Mouse (Mus musculus): Measurements from ENCODE around the gene H2-Aa. TPM values are rescaled to one million over a fixed set of nuclear protein-coding genes. Genes with fewer than 3 reads are reported as not detected.

H2-Aa gene
- polyA plus RNA-seq, 1 experiment from 2014 or later = not detected

- Histone ChIP-seq H3K27ac (replicated peaks) (no peak overlapping the region), H3K36me3 (replicated peaks) (no peaks in the 10 kb centered on the region), H3K4me3 (no peak overlapping the region), H3K9me3 (no peaks in the 10 kb centered on the region), H3K27me3 (replicated peaks; ENCODE audit: low read depth, poor library complexity, severe bottlenecking) (no peaks in the 10 kb centered on the region), H3K4me1 (no peaks in the 10 kb centered on the region)
- no peak for DNase-seq (ENCODE audit: low spot score)
- WGBS = 43% methylated on average over 4 of the region's 4 CpGs
Measured at GRCm38 (mm10) chr17:34251666-34252065, 36.0 kb downstream of the H2-Aa start.

- Histone ChIP-seq H3K36me3 (replicated peaks) (no peaks in the 10 kb centered on the region), H3K27ac (replicated peaks) (no peak overlapping the region), H3K9me3 (no peaks in the 10 kb centered on the region), H3K27me3 (replicated peaks; ENCODE audit: low read depth, poor library complexity, severe bottlenecking) (no peaks in the 10 kb centered on the region), H3K4me1 (no peaks in the 10 kb centered on the region), H3K4me3 (no peak overlapping the region)
- WGBS = 20% methylated on average over 4 of the region's 4 CpGs
- peak; percentile 50 for DNase-seq (ENCODE audit: low spot score)
Measured at GRCm38 (mm10) chr17:34249878-34250277, 37.7 kb downstream of the H2-Aa start.

GRCm38 (mm10) chr17:34249361-34249760 is 38.3 kb downstream of the H2-Aa start:
- Histone ChIP-seq H3K27me3 (replicated peaks; ENCODE audit: low read depth, poor library complexity, severe bottlenecking) (no peaks in the 10 kb centered on the region), H3K4me1 (no peaks in the 10 kb centered on the region), H3K4me3 (no peak overlapping the region), H3K27ac (replicated peaks) (no peak overlapping the region), H3K9me3 (no peaks in the 10 kb centered on the region), H3K36me3 (replicated peaks) (no peaks in the 10 kb centered on the region)
- WGBS = 47% methylated on average over 3 of the region's 3 CpGs
- DNase-seq (ENCODE audit: low spot score) = no peak

- H3K36me3 ChIP-seq (replicated peaks) = no peaks in the 10 kb centered on the region
- no peak overlapping the region for H3K4me3 ChIP-seq
- no peaks in the 10 kb centered on the region for H3K4me1 ChIP-seq
- H3K27ac ChIP-seq (replicated peaks) = no peak overlapping the region
- no peaks in the 10 kb centered on the region for H3K27me3 ChIP-seq (replicated peaks; ENCODE audit: low read depth, poor library complexity, severe bottlenecking)
- WGBS = 67% methylated on average over 2 of the region's 2 CpGs
- H3K9me3 ChIP-seq = no peaks in the 10 kb centered on the region
- DNase-seq (ENCODE audit: low spot score) = no peak
Measured at GRCm38 (mm10) chr17:34248764-34249163, 38.9 kb downstream of the H2-Aa start.

- no peak overlapping the region for H3K4me3 ChIP-seq
- DNase-seq (ENCODE audit: low spot score) = no peak
- 84% methylated on average over 3 of the region's 3 CpGs for WGBS
- no peak overlapping the region for H3K27ac ChIP-seq (replicated peaks)
- H3K9me3 ChIP-seq = no peaks in the 10 kb centered on the region
- H3K36me3 ChIP-seq (replicated peaks) = no peaks in the 10 kb centered on the region
- H3K4me1 ChIP-seq = no peaks in the 10 kb centered on the region
- H3K27me3 ChIP-seq (replicated peaks; ENCODE audit: low read depth, poor library complexity, severe bottlenecking) = no peaks in the 10 kb centered on the region
Measured at GRCm38 (mm10) chr17:34247047-34247446, 40.6 kb downstream of the H2-Aa start.

- H3K9me3 ChIP-seq = 0 out of 2 replicates have a peak, but pooled peaks cover 5% of the 10 kb centered on the region
- no peak overlapping the region for H3K4me3 ChIP-seq
- no peaks in the 10 kb centered on the region for H3K27me3 ChIP-seq (replicated peaks; ENCODE audit: low read depth, poor library complexity, severe bottlenecking)
- H3K36me3 ChIP-seq (replicated peaks) = no peaks in the 10 kb centered on the region
- H3K27ac ChIP-seq (replicated peaks) = no peak overlapping the region
- WGBS = 74% methylated on average over 4 of the region's 4 CpGs
- no peaks in the 10 kb centered on the region for H3K4me1 ChIP-seq
- DNase-seq (ENCODE audit: low spot score) = no peak
Measured at GRCm38 (mm10) chr17:34244656-34245055, 43.0 kb downstream of the H2-Aa start.

- Histone ChIP-seq H3K9me3 (0 out of 2 replicates have a peak, but pooled peaks cover 5% of the 10 kb centered on the region), H3K27me3 (replicated peaks; ENCODE audit: low read depth, poor library complexity, severe bottlenecking) (no peaks in the 10 kb centered on the region), H3K36me3 (replicated peaks) (no peaks in the 10 kb centered on the region), H3K4me3 (no peak overlapping the region), H3K4me1 (no peaks in the 10 kb centered on the region), H3K27ac (replicated peaks) (no peak overlapping the region)
- DNase-seq (ENCODE audit: low spot score) = no peak
- WGBS = 82% methylated on average over 6 of the region's 6 CpGs
Measured at GRCm38 (mm10) chr17:34240916-34241315, 46.7 kb downstream of the H2-Aa start.

GRCm38 (mm10) chr17:34240366-34240765 is 47.3 kb downstream of the H2-Aa start:
- no peaks in the 10 kb centered on the region for H3K4me1 ChIP-seq
- no peaks in the 10 kb centered on the region for H3K36me3 ChIP-seq (replicated peaks)
- no peak for DNase-seq (ENCODE audit: low spot score)
- H3K27me3 ChIP-seq (replicated peaks; ENCODE audit: low read depth, poor library complexity, severe bottlenecking) = no peaks in the 10 kb centered on the region
- H3K27ac ChIP-seq (replicated peaks) = no peak overlapping the region
- H3K9me3 ChIP-seq = 0 out of 2 replicates have a peak, but pooled peaks cover 5% of the 10 kb centered on the region
- H3K4me3 ChIP-seq = no peak overlapping the region
- WGBS = 69% methylated on average over 3 of the region's 3 CpGs

- Histone ChIP-seq H3K9me3 (0 out of 2 replicates have a peak, but pooled peaks cover 5% of the 10 kb centered on the region), H3K36me3 (replicated peaks) (no peaks in the 10 kb centered on the region), H3K27ac (replicated peaks) (no peak overlapping the region), H3K4me1 (no peaks in the 10 kb centered on the region), H3K27me3 (replicated peaks; ENCODE audit: low read depth, poor library complexity, severe bottlenecking) (no peaks in the 10 kb centered on the region), H3K4me3 (no peak overlapping the region)
- no peak for DNase-seq (ENCODE audit: low spot score)
- 78% methylated on average over 10 of the region's 10 CpGs for WGBS
Measured at GRCm38 (mm10) chr17:34239601-34240041, 48.0 kb downstream of the H2-Aa start.

GRCm38 (mm10) chr17:34238706-34239105 is 48.9 kb downstream of the H2-Aa start, which contains the start of gene H2-Ob:
H2-Ob (plus strand) TSS chr17:34238903.
- no peak within 1 kb of the TSS for H3K4me3 ChIP-seq
- H3K9me3 ChIP-seq = 0 out of 2 replicates have a peak, but pooled peaks cover 5% of the 10 kb centered on the region
- H3K36me3 ChIP-seq (replicated peaks) = no peaks in the 10 kb centered on the region
- H3K4me1 ChIP-seq = no peaks in the 10 kb centered on the region
- H3K27me3 ChIP-seq (replicated peaks; ENCODE audit: low read depth, poor library complexity, severe bottlenecking) = no peaks in the 10 kb centered on the region
- WGBS = 68% methylated on average over 3 of the region's 3 CpGs
- H3K27ac ChIP-seq (replicated peaks) = no peak within 1 kb of the TSS
- DNase-seq (ENCODE audit: low spot score) = no peak

GRCm38 (mm10) chr17:34237741-34238140 is 49.9 kb downstream of the H2-Aa start:
- no peak for DNase-seq (ENCODE audit: low spot score)
- H3K27me3 ChIP-seq (replicated peaks; ENCODE audit: low read depth, poor library complexity, severe bottlenecking) = no peaks in the 10 kb centered on the region
- no peak overlapping the region for H3K27ac ChIP-seq (replicated peaks)
- H3K36me3 ChIP-seq (replicated peaks) = no peaks in the 10 kb centered on the region
- 79% methylated on average over 3 of the region's 3 CpGs for WGBS
- H3K4me3 ChIP-seq = no peak overlapping the region
- H3K9me3 ChIP-seq = 0 out of 2 replicates have a peak, but pooled peaks cover 5% of the 10 kb centered on the region
- H3K4me1 ChIP-seq = no peaks in the 10 kb centered on the region

GRCm38 (mm10) chr17:34236691-34237090 is 50.9 kb downstream of the H2-Aa start:
- no peak overlapping the region for H3K27ac ChIP-seq (replicated peaks)
- H3K36me3 ChIP-seq (replicated peaks) = no peaks in the 10 kb centered on the region
- no peak overlapping the region for H3K4me3 ChIP-seq
- H3K27me3 ChIP-seq (replicated peaks; ENCODE audit: low read depth, poor library complexity, severe bottlenecking) = no peaks in the 10 kb centered on the region
- H3K4me1 ChIP-seq = no peaks in the 10 kb centered on the region
- DNase-seq (ENCODE audit: low spot score) = no peak
- WGBS = 90% methylated on average over 5 of the region's 5 CpGs
- H3K9me3 ChIP-seq = 0 out of 2 replicates have a peak, but pooled peaks cover 2% of the 10 kb centered on the region

- H3K4me1 ChIP-seq = no peaks in the 10 kb centered on the region
- H3K27me3 ChIP-seq (replicated peaks; ENCODE audit: low read depth, poor library complexity, severe bottlenecking) = no peaks in the 10 kb centered on the region
- peak; percentile 53 for DNase-seq (ENCODE audit: low spot score)
- WGBS = 47% methylated on average over 9 of the region's 9 CpGs
- no peak overlapping the region for H3K27ac ChIP-seq (replicated peaks)
- H3K36me3 ChIP-seq (replicated peaks) = no peaks in the 10 kb centered on the region
- H3K9me3 ChIP-seq = no peaks in the 10 kb centered on the region
- no peak overlapping the region for H3K4me3 ChIP-seq
Measured at GRCm38 (mm10) chr17:34234926-34235325, 52.7 kb downstream of the H2-Aa start.

Measured in embryonic facial prominence, embryonic 10.5 days (tissue).